Mouse (Mus musculus) lung, postnatal 0 days (tissue): ENCODE measurements around the gene Unc45a.

Experiments used
- CTCF ChIP-seq: IDR thresholded peaks from 2 replicates; pipeline ENCODE4 v1.5.1; 2016; ENCODE audit warnings: antibody characterized with exemption, mild to moderate bottlenecking
- EP300 ChIP-seq: IDR thresholded peaks from 2 replicates; pipeline ENCODE4 v1.6.1; 2016; ENCODE audit warnings: antibody characterized with exemption, mild to moderate bottlenecking, control low read depth

DNA sequence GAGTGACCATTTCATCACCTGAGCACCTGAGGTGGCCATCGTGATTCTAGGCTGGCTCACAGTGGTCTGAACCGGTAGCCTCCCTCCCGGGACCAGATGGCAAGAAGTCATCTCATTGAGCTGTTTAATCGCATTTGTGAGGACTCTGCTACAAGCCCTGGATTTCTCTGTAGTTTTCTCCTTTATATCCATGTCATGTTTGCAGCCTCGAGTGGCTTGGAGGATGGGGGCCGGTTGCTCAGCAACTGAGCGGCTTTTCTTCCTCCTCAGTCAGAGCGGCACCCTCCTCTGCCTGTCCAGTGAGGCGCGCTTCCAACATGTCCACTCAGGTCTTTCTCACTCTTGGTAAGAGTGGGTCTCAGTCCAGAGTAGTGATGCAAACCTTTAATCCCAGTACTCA is 35.4 kb upstream of the Unc45a start:
- TF ChIP-seq CTCF: no peak
- TF ChIP-seq EP300: no peak
